Mouse (Mus musculus): ENCODE data around the gene Gsn.

The Gsn gene

DNA sequence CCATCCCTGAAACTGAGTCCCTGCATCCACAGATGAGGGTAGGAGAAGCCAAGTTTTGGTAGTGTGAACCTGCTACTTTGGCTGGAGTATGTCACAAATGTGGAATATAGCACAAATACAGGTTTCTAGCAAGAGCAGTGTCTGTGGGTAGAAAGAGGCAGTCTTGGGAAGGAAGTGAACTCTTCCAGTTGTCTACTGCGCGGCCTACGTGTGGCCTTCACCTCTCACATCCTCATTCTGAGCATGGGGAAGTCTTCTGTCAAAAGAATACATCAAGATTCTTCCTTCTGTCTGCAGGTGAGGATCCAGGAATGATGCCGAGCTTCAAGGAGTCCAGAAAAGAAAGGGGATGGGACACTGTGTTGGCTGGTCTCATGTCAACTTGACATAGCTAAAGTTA, 2.4 kb upstream of the Gsn start:
- no peak for DNase-seq (ENCODE audit: low spot score)

DNA sequence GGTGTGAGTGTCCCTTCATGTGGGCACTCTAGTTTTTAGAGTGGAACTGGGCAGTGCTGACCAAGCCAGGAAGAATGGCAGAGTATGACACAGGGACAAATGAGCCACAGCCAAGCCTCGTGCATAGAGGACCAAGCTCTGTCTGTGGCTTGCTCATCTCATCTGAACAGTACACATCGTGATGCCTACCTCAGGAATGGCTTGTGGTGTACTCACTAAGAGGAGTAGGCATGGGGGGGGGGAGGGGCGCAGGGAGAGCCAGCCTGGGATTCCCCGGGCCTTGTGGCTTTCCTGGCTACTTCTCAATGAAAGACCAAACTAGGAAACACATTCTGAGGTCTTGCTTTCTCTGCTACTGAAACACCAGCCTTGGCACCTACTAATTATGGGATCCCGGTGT, 1.2 kb upstream of the Gsn start:
- no peak for DNase-seq (ENCODE audit: low spot score)

DNA sequence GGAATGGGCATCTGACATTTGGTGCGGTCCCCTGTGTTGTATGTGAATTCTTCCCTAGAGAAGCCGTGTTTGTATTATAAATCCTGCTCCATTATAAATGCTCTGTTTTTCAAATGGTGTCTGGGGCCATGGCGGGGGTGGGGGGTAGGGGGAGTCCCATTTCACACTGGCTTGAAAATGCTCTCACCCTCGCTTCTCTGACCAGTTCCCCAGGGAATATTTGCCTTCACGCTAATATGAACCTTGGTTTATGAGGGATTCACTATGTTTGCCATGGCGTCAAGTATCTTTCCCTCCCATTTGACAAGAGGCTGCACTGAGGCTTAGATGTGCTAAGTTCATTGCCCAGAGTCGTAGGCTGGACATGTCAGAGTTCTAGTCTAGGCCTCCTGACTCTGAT, 718 bp upstream of the Gsn start:
- DNase-seq (ENCODE audit: low spot score): no peak

DNA sequence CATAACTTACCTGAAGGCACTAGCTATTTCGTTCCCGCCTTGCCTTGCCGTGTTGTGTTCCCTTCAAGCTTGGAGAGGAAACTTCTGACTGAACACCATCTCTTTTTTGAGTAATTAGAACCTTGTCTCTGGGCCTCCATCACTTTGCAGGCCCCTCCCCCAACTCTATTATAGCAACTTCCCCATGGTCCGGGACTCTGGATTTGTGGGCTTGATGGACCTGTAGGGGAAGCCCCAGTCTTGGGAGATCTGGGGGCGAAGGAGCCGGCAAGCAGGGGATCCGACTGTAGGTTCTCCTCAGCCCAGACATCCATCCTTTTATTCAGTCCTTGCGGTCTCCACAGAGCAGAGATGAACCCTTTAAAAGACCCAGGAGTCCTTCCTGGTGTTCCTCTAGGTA, 752 bp downstream of the Gsn start:
- DNase-seq (ENCODE audit: low spot score): no peak

- peak; percentile 67 for DNase-seq (ENCODE audit: low spot score)
These were observed 1.7 kb downstream of the Gsn start for GRCm38 (mm10) chr2:35257886-35258285.

GRCm38 (mm10) chr2:35258590-35258989, 2.4 kb downstream of the Gsn start:
- no peak for DNase-seq (ENCODE audit: low spot score)

DNA sequence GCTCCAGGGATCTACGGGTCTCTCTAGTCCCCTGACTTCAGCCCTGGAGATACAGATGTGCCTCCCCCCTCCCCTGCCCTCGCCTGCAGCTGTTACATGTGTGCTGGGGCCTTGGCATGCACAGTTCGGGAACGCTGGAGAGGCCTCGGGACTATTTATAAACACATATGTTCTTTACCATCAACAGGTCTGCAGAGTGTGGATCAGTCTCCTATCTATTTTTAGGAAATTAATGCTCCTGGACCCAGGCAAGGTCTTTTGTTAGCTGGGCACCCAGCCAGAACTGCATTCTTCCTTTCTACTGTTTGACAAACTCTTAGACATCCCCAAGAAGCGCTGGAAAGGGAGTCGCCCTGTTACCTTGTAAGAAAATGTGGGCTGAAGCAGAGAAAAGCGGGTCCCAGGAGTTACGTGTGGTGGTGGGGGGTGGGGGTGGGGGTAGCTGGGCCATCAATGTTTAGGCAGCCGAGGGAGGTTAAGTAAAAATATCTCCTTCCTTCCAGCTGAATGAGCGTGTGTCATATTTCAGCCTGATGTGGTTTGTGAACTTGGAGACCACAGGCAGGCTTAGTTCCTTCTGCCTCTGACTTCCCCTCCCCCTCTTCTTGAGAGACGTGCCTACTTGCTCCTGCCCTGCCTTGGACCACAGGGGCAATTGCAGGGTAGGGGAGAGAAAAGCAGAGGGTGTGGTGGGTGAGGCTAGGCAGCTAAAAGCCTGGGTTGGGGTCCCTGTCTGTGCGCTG, 3.3 kb downstream of the Gsn start:
- DNase-seq (ENCODE audit: low spot score): no peak

DNA sequence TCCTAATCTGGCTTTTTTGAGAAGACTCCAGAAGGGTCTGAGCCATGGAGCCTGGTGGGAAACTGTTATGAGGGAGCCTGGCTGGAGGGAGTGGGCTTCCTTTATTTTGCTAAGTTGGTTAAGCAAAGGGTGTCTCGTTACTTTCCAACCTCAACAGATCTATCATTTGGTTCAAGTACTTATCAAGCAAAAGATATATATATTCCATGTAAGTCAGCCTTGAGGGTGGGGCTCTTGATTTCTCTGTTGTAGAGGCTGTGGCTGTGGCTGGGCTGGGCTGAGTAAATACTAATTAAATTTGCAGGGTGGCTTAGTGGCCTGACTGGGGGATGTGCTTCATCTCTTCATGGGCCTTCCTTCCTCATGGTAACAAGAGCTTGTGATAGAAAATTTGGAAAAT, 4.1 kb downstream of the Gsn start:
- DNase-seq (ENCODE audit: low spot score): no peak

DNA sequence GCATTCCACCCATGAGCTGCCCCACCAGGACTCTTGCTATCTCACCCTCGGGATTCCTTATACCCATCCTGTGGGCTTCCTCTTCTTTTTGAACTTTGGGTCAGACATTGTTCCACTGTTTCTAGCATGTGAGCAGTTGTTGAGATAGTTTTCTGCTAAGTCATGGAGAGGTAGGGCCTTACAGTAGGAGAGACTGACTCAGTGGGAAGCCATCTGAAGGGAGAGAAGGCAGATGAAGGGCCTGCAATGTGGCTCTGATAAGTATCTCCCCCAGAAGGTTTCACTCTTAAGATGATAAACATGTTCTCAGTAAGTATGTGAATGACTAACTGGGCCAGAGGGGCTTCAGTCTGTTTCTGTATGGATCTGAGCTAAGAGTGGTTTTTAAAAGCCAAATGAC, 7.9 kb downstream of the Gsn start:
- no peak for DNase-seq (ENCODE audit: low spot score)

- DNase-seq (ENCODE audit: low spot score): peak; percentile 89
These were observed 9.1 kb downstream of the Gsn start for GRCm38 (mm10) chr2:35265296-35265695.

- DNase-seq (ENCODE audit: low spot score): no peak
These were observed 9.6 kb downstream of the Gsn start for GRCm38 (mm10) chr2:35265775-35266174.

GRCm38 (mm10) chr2:35266251-35266905, 10.2 kb downstream of the Gsn start:
- DNase-seq (ENCODE audit: low spot score): no peak

GRCm38 (mm10) chr2:35267156-35267875, 11.1 kb downstream of the Gsn start:
- DNase-seq (ENCODE audit: low spot score): no peak

DNA sequence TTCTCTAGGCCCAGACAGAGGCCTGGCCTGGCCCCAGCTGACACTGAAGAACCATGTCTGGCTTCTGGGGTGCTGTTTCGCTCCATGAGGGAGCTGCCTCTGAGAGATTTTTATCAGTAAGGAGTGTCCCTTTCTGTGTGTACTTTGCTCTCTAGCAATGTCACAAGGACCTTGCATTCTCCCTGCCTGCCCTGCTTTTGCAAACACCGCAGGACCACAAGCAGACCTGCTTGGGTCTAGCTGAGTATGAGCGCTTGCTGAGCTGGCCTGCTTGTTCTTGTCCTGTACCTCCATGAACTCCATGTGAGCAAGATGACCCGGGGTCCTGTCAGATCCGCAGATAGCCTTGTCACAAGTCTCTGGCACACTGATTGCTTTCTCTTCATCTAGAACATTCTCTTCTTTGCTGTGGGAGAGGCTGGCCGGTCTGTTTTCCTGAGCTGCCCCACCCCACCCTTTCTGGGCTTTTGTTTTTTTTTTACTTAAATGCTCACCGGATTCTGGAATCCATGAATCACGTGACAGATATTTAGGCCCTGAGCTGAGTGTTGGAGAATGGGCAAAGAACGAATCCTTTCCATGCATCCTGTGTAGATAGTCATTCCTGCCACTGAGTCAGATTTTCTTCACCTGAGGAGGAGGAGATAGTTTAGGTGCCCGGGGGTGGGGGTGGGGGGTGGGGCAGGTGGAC, 11.8 kb downstream of the Gsn start:
- DNase-seq (ENCODE audit: low spot score): no peak

- DNase-seq (ENCODE audit: low spot score): peak; percentile 82
These were observed 13.0 kb downstream of the Gsn start for GRCm38 (mm10) chr2:35269136-35269535.

- peak; percentile 87 for DNase-seq (ENCODE audit: low spot score)
These were observed 13.6 kb downstream of the Gsn start for GRCm38 (mm10) chr2:35269716-35270260.

DNA sequence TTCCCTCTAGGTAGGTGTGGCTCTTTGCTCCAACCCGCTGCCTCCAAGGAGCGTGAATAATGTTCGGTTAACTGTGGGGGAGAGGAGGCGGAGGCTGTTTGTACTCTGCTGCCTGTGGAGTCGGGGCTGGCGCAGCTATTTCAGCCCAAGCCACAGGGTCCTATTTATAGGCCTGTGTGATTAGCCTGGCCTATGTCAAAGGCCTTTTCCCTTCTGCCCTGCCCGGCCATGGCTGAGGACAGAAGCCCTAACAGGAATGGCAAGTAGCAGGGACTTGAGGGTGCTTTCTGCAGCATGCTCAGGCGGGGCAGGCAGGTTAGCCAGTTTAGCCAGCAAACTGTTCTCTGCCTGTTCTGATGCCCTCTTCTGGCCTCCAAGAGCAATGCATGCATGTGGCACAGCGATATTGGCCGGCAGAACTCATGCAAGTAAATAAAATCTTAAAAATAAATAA, 14.4 kb downstream of the Gsn start:
- DNase-seq (ENCODE audit: low spot score): peak; percentile 79

GRCm38 (mm10) chr2:35271817-35272216, 15.6 kb downstream of the Gsn start:
- peak; percentile 87 for DNase-seq (ENCODE audit: low spot score)

DNA sequence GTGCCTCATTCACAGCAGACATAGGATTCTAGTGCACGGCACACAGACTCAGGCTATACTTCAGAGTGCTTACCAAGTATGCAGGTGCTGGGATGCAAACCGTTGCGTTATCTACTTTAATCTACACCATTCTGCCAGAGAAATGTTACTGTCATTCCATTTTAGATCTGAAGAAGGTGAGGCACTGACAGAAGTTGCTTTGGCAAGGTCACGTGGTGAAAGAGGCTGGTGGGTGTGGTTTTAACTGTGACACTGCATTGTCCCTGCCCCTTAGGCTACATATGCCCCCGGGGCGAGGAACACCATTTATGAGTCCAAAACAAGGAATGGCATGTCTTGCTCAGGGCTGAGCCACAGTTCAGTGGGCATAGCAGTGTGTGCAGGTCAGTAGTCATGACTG, 16.7 kb downstream of the Gsn start:
- no peak for DNase-seq (ENCODE audit: low spot score)

- DNase-seq (ENCODE audit: low spot score): peak; percentile 85
These were observed 17.4 kb downstream of the Gsn start for GRCm38 (mm10) chr2:35273536-35273935.

GRCm38 (mm10) chr2:35277686-35278085, 21.5 kb downstream of the Gsn start:
- DNase-seq (ENCODE audit: low spot score): peak; percentile 100
